Mouse (Mus musculus) liver, embryonic 14.5 days (tissue): ENCODE data around the gene Tecpr1.

Experiments used
- CTCF ChIP-seq: IDR thresholded peaks from 2 replicates; pipeline ENCODE4 v1.5.1; 2016; ENCODE audit warnings: antibody characterized with exemption, low read depth, control low read depth
- EP300 ChIP-seq: IDR thresholded peaks from 2 replicates; pipeline ENCODE4 v1.6.1; 2016; ENCODE audit warnings: antibody characterized with exemption, low read depth

- no peak for TF ChIP-seq CTCF
- TF ChIP-seq EP300, result no peak
These were observed 4.1 kb downstream of the Tecpr1 start for GRCm38 (mm10) chr5:144219306-144219705.
